20 mouse cellular contexts compared by ENCODE assay signal in genomic region chr1:39099246-39099645, GRCm38 (mm10).
DNase-seq lines count a peak whose midpoint lies in the region; ATAC-seq and TF ChIP-seq lines count a peak whose summit lies in the region.
"Had no signal": no experiment of that assay in that cellular context is flagged by ENCODE, and none has a peak within 500 bp of the region (broad histone marks: within the 10 kb centered on the region; RNA-seq: fewer than 3 reads in every experiment).

No protein-coding gene starts in this region.

- H3K4me3 ChIP-seq in layer of hippocampus, adult 2 months, result no peak overlapping the region
- no peak overlapping the region for H3K4me3 ChIP-seq in hindbrain, embryonic 11.5 days (ENCODE audit: low read depth, low read length)
- H3K4me3 ChIP-seq: heart, embryonic 15.5 days; intestine, embryonic 15.5 days had no signal

- 89% methylated on average over 7 of the region's 7 CpGs for WGBS in hindbrain, embryonic 11.5 days

- H3K27ac ChIP-seq in layer of hippocampus, adult 2 months, result peak overlapping the region; percentile 70
- H3K27ac ChIP-seq in hindbrain, embryonic 11.5 days (ENCODE audit: low read depth, low read length), result no peak overlapping the region
- H3K27ac ChIP-seq: heart, embryonic 15.5 days; hindbrain, embryonic 14.5 days; intestine, embryonic 15.5 days had no signal

- H3K4me1 ChIP-seq in hindbrain, embryonic 11.5 days (replicated peaks; ENCODE audit: control insufficient read depth, insufficient read depth, low read length), result no peaks in the 10 kb centered on the region
- H3K4me1 ChIP-seq: intestine, embryonic 15.5 days had no signal

- TF ChIP-seq CTCF in layer of hippocampus, adult 2 months (conservative IDR thresholded peaks at IDR 0.05), result no peak

- H3K9ac ChIP-seq in hindbrain, embryonic 11.5 days (ENCODE audit: low read depth, low read length), result no peak overlapping the region
- H3K9ac ChIP-seq: heart, embryonic 15.5 days; hindbrain, embryonic 14.5 days; intestine, embryonic 15.5 days had no signal

- H3K36me3 ChIP-seq in hindbrain, embryonic 11.5 days (ENCODE audit: control insufficient read depth, insufficient read depth, low read length), result no peaks in the 10 kb centered on the region
- H3K36me3 ChIP-seq: heart, embryonic 15.5 days; intestine, embryonic 15.5 days had no signal

- DNase-seq in frontal cortex, postnatal 14 days (ENCODE audit: low spot score in 2 of 2), result no peak
- no peak for DNase-seq in layer of hippocampus, adult 2 months (ENCODE audit: low spot score in 2 of 2)
- no peak for DNase-seq in layer of hippocampus, postnatal 14 days (ENCODE audit: low spot score in 2 of 2)
- peak; percentile 52 to 68 for DNase-seq in right cerebral cortex, postnatal 10 days (ENCODE audit: low spot score in 2 of 2)
- no peak for DNase-seq in right cerebral cortex, postnatal 36 days (ENCODE audit: low spot score in 2 of 2)
- no peak for DNase-seq in hindbrain, embryonic 11.5 days (ENCODE audit: low spot score)
- DNase-seq: adrenal gland, postnatal 14 days; cerebellum, adult 18-20 months; cerebellum, adult 9-11 months; cerebellum, postnatal 36 days; gastrocnemius, postnatal 10 days; heart, postnatal 14 days had no signal

- no peaks in the 10 kb centered on the region for H3K27me3 ChIP-seq in hindbrain, embryonic 11.5 days (ENCODE audit: control insufficient read depth, insufficient read depth, low read length)
- H3K27me3 ChIP-seq: CH12.LX; heart, embryonic 15.5 days; intestine, embryonic 15.5 days; Patski had no signal

- peak; percentile 34; the same call in 1 of the 2 replicates for ATAC-seq in frontal cortex, adult (ENCODE audit: low TSS enrichment)
- no peak for ATAC-seq in hindbrain, embryonic 11.5 days (ENCODE audit: low FRiP score)
- ATAC-seq: activated CD4-positive, CD25-positive, alpha-beta regulatory T cell, adult 4 months; forebrain, embryonic 16.5 days; intestine, embryonic 15.5 days; Patski had no signal

- H3K9me3 ChIP-seq in hindbrain, embryonic 11.5 days (ENCODE audit: control insufficient read depth, low read length), result no peaks in the 10 kb centered on the region
- H3K9me3 ChIP-seq: heart, embryonic 15.5 days; intestine, embryonic 15.5 days had no signal

- H3K4me2 ChIP-seq in hindbrain, embryonic 11.5 days (replicated peaks; ENCODE audit: low read depth, low read length), result no peak overlapping the region
- H3K4me2 ChIP-seq: heart, embryonic 15.5 days; hindbrain, embryonic 14.5 days; intestine, embryonic 15.5 days had no signal

Comparison
In these comparisons a context has a peak if more than half of its experiments do, and no peak if none do; other contexts are left out.
1. DNase-seq: peak in right cerebral cortex, postnatal 10 days (2 of 2); none in frontal cortex, postnatal 14 days (0 of 2), layer of hippocampus, adult 2 months (0 of 2), layer of hippocampus, postnatal 14 days (0 of 2), right cerebral cortex, postnatal 36 days (0 of 2) and hindbrain, embryonic 11.5 days (single experiment).